Mouse (Mus musculus): ENCODE data around the gene Rab11fip4.

Gene Rab11fip4

GRCm38 (mm10) chr11:79656491-79656890 is 65.5 kb downstream of the Rab11fip4 start:
- DNase-seq: no peak

- no peak for DNase-seq
Observed at GRCm38 (mm10) chr11:79657053-79657452, 66.0 kb downstream of the Rab11fip4 start.

- DNase-seq: no peak
Observed at GRCm38 (mm10) chr11:79658205-79658825, 67.3 kb downstream of the Rab11fip4 start.

GRCm38 (mm10) chr11:79660361-79661205 is 69.6 kb downstream of the Rab11fip4 start:
- DNase-seq: peak; percentile 90 to 95

GRCm38 (mm10) chr11:79661877-79662545 is 71.0 kb downstream of the Rab11fip4 start:
- peak in 1 of 2 experiments; percentile 54 for DNase-seq

GRCm38 (mm10) chr11:79663158-79663557 is 72.1 kb downstream of the Rab11fip4 start:
- DNase-seq: no peak

GRCm38 (mm10) chr11:79663570-79663969 is 72.6 kb downstream of the Rab11fip4 start:
- no peak for DNase-seq

- peak in 1 of 2 experiments; percentile 42 for DNase-seq
Observed at GRCm38 (mm10) chr11:79666544-79666943, 75.5 kb downstream of the Rab11fip4 start.

GRCm38 (mm10) chr11:79669210-79669609 is 78.2 kb downstream of the Rab11fip4 start:
- peak in 1 of 2 experiments; percentile 30 for DNase-seq

GRCm38 (mm10) chr11:79669947-79670346 is 78.9 kb downstream of the Rab11fip4 start:
- DNase-seq: no peak

- DNase-seq: no peak
Observed at GRCm38 (mm10) chr11:79670411-79670945, 79.5 kb downstream of the Rab11fip4 start.

- peak; percentile 54 to 64 for DNase-seq
Observed at GRCm38 (mm10) chr11:79671668-79672281, 80.8 kb downstream of the Rab11fip4 start.

- DNase-seq: no peak
Observed at GRCm38 (mm10) chr11:79673072-79673471, 82.1 kb downstream of the Rab11fip4 start.

GRCm38 (mm10) chr11:79673717-79674116 is 82.7 kb downstream of the Rab11fip4 start:
- DNase-seq: no peak

GRCm38 (mm10) chr11:79674231-79674630 is 83.2 kb downstream of the Rab11fip4 start:
- DNase-seq: no peak

- no peak for DNase-seq
Observed at GRCm38 (mm10) chr11:79674632-79675031, 83.6 kb downstream of the Rab11fip4 start.

- no peak for DNase-seq
Observed at GRCm38 (mm10) chr11:79675285-79675684, 84.3 kb downstream of the Rab11fip4 start.

GRCm38 (mm10) chr11:79675994-79676393 is 85.0 kb downstream of the Rab11fip4 start:
- DNase-seq: no peak

- DNase-seq: no peak
Observed at GRCm38 (mm10) chr11:79676483-79676967, 85.5 kb downstream of the Rab11fip4 start.

- DNase-seq: no peak
Observed at GRCm38 (mm10) chr11:79677402-79677801, 86.4 kb downstream of the Rab11fip4 start.

GRCm38 (mm10) chr11:79678363-79679153 is 87.5 kb downstream of the Rab11fip4 start:
- DNase-seq: no peak

GRCm38 (mm10) chr11:79679929-79680328 is 88.9 kb downstream of the Rab11fip4 start:
- no peak for DNase-seq

All from kidney, postnatal 4 days (tissue).